Mouse (Mus musculus) midbrain, embryonic 14.5 days (tissue): ENCODE data around the gene Ctnna2. TPM values are rescaled to one million over a fixed set of nuclear protein-coding genes. Genes with fewer than 3 reads are reported as not detected.

ENCODE experiments used
- ATAC-seq: fragments of 200-750 bp; cut with Nextera tagmentation; 2 replicates; pipeline ENCODE4 v1.8.0; 2017; ENCODE audit warnings: moderate number of reproducible peaks, moderate library complexity; ENCODE audit not compliant: low FRiP score, low TSS enrichment
- DNase-seq: peaks from one replicate; pipeline ENCODE4 v3.0.0-alpha.2; 2015
- H3K27ac ChIP-seq: fragments of 300-500 bp; sonication (generic); replicated peaks from 2 replicates; pipeline ENCODE4 v1.5.1; 2014; ENCODE audit warnings: mild to moderate bottlenecking, low read depth, low read length, moderate library complexity
- H3K27me3 ChIP-seq: fragments of 300-500 bp; sonication (generic); 2 replicates; pipeline ENCODE4 v1.6.1; 2014; ENCODE audit warnings: low read length, control low read depth, mixed read lengths; ENCODE audit not compliant: control insufficient read depth, insufficient read depth
- H3K36me3 ChIP-seq: fragments of 300-500 bp; sonication (generic); 2 replicates; pipeline ENCODE4 v1.6.1; 2014; ENCODE audit warnings: low read length, control low read depth; ENCODE audit not compliant: control insufficient read depth, insufficient read depth
- H3K4me1 ChIP-seq: fragments of 300-500 bp; sonication (generic); 2 replicates; pipeline ENCODE4 v1.6.1; 2014; ENCODE audit warnings: mild to moderate bottlenecking, antibody characterized with exemption, low read length, control low read depth; ENCODE audit not compliant: control insufficient read depth, insufficient read depth
- H3K4me2 ChIP-seq: fragments of 300-500 bp; sonication (generic); 2 replicates; pipeline ENCODE4 v1.6.1; 2014; ENCODE audit warnings: mild to moderate bottlenecking, low read length, moderate library complexity
- H3K4me3 ChIP-seq: fragments of 300-500 bp; sonication (generic); replicated peaks from 2 replicates; pipeline ENCODE4 v1.5.1; 2014; ENCODE audit warnings: low read depth, low read length
- H3K9ac ChIP-seq: fragments of 300-500 bp; sonication (generic); replicated peaks from 2 replicates; pipeline ENCODE4 v1.6.1; 2014; ENCODE audit warnings: mild to moderate bottlenecking, low read length, moderate library complexity
- H3K9me3 ChIP-seq: fragments of 300-500 bp; sonication (generic); 2 replicates; pipeline ENCODE4 v1.6.1; 2016; ENCODE audit warnings: low read length, control low read depth, mixed read lengths; ENCODE audit not compliant: control insufficient read depth
- WGBS: fragments of 180-500 bp; shearing (Covaris S2); extraction: QIAGEN DNeasy Blood & Tissue Kit; methylation state at CpG from one replicate; pipeline ENCODE4 v1.1.7; 2014; 5-methylcytosine and 5-hydroxymethylcytosine counted together
- polyA plus RNA-seq: library from polyadenylated mRNA; unstranded; fragments of >200 nt; fragmentation: Nextera tagmentation; extraction: Ambion mirVana; gene quantifications from 2 replicates; pipeline ENCODE4 v1.2.1, GENCODE M21; 2014

Gene Ctnna2
- polyA plus RNA-seq, 1 experiment from 2014 or later = 141 TPM

DNA sequence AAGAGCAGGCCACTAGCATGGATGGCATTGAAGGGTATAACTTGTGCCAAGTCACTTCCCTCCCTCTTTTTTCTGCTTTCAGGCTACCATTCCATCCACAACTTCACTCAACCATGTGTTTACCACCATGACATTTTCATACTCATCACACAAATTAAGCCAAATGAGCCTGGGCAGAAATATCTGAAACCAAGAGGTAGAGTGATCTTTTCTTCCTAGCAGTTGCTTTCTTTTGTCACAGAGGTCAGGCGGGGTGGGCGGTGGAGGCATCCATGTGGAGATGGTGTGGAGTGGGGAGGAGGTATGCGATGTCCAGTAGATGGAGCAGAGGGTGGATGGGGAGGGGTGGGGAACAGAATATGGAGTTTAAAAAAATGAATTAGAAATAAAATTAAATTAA, 672.7 kb downstream of the Ctnna2 start:
- Histone ChIP-seq H3K9me3 (no peaks in the 10 kb centered on the region), H3K36me3 (no peaks in the 10 kb centered on the region), H3K4me3 (no peak overlapping the region), H3K27ac (no peak overlapping the region), H3K27me3 (no peaks in the 10 kb centered on the region), H3K9ac (no peak overlapping the region), H3K4me1 (no peaks in the 10 kb centered on the region), H3K4me2 (no peak overlapping the region)
- no peak for ATAC-seq
- 96% methylated on average over 3 of the region's 3 CpGs for WGBS
- DNase-seq = no peak

DNA sequence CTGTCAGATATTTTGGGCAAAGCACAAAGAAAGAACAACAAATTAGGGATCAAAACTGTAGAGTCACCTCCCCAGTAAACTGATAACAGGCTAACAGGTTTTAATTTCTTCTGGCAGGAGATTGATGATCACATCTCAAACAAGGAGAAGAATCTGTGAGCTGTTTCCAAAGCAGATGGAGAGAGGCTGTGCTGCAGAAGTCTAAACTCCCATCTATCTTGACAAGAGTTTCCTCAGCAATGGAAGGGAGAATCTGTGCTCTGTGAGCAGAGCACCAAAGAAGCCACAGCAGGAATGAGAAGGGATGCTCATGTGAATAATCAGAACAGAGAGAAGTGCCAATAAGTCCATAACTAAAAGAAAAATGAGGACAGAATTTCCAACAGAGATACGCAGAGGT, 678.2 kb downstream of the Ctnna2 start:
- 85% methylated on average over 1 of the region's 1 CpGs for WGBS
- no peak overlapping the region for H3K4me2 ChIP-seq

DNA sequence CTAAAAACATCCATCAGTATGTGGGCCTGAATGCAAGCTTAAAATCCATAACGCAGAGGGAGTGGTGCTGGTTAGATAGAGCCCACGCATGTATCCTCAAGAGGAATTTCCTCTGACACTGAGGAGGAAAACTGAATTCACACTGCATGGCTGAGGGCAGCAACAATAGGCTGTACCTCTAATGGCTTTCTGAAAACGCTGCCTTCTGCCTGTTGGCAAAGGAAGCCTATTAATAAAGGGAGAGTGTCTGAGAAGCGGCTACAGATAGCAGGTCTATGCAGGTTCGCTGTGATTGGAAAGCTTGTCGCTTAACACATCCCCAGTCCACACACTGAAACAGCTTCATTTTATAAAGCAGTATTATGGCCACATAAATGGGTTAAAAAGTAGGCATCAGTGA, 688.1 kb downstream of the Ctnna2 start:
- 0 out of 2 replicates have a peak overlapping the region, but pooled peaks have one; percentile 3 for H3K27ac ChIP-seq

More for the DNA sequence above, 678.2 kb downstream of the Ctnna2 start:
- Histone ChIP-seq H3K9ac (no peak overlapping the region), H3K4me3 (no peak overlapping the region), H3K27ac (no peak overlapping the region), H3K9me3 (no peaks in the 10 kb centered on the region), H3K27me3 (no peaks in the 10 kb centered on the region), H3K36me3 (no peaks in the 10 kb centered on the region), H3K4me1 (no peaks in the 10 kb centered on the region)
- ATAC-seq (no peak), DNase-seq (no peak)

DNA sequence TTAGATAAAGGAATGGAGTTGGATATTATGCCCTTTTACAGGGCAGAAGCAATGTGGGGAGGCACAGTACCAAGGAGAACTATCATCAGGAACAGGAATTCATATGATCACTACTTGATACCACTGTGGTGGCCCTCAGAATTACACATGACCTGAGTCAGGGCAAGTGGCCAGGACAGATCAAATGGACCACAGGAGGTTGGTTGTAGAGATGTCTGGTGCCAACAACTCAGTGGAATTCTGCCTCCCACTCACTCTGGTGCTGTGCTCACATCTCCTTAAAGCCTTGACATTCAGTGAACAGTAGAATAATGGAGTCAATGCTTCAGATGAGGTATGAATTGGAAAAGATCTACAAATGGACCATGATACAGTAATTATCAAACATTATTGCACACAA, 691.1 kb downstream of the Ctnna2 start:
- no peak overlapping the region for H3K4me2 ChIP-seq
- no peak overlapping the region for H3K4me3 ChIP-seq
- H3K4me1 ChIP-seq = no peaks in the 10 kb centered on the region
- H3K9ac ChIP-seq = no peak overlapping the region
- DNase-seq (no peak), ATAC-seq (no peak)
- no peaks in the 10 kb centered on the region for H3K9me3 ChIP-seq
- no peak overlapping the region for H3K27ac ChIP-seq
- no peaks in the 10 kb centered on the region for H3K27me3 ChIP-seq
- H3K36me3 ChIP-seq = no peaks in the 10 kb centered on the region

More for the DNA sequence above, 688.1 kb downstream of the Ctnna2 start:
- 67% methylated on average over 6 of the region's 6 CpGs for WGBS
- H3K27me3 ChIP-seq = no peaks in the 10 kb centered on the region
- H3K4me2 ChIP-seq = no peak overlapping the region
- H3K36me3 ChIP-seq = no peaks in the 10 kb centered on the region
- 0 out of 2 replicates have a peak, but pooled peaks cover 3% of the 10 kb centered on the region for H3K4me1 ChIP-seq
- H3K9me3 ChIP-seq = no peaks in the 10 kb centered on the region
- ATAC-seq (no peak), DNase-seq (peak; percentile 38)
- H3K4me3 ChIP-seq = no peak overlapping the region
- H3K9ac ChIP-seq = no peak overlapping the region

DNA sequence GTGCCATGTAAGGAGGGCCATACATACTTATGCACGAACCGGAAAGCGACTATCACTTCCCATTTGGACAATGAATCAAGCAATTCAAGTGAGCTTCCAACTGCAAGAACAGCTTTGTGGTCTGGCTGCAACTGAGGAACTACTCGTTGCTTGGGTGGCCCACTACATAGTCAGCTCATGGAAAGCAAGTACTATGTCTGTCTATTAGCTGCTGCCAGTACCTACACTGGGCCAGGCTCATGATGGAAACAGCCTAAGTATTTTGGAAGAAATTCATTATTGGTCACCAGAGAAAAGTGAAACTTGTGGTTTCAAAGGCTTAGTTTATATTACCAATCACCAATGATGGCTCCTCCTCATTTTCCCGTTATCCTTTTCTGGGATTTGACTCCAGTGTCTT, 693.2 kb downstream of the Ctnna2 start:
- Histone ChIP-seq H3K9ac (no peak overlapping the region), H3K4me2 (no peak overlapping the region), H3K4me3 (no peak overlapping the region), H3K4me1 (no peaks in the 10 kb centered on the region), H3K27me3 (no peaks in the 10 kb centered on the region), H3K9me3 (no peaks in the 10 kb centered on the region), H3K27ac (no peak overlapping the region), H3K36me3 (no peaks in the 10 kb centered on the region)
- WGBS = 93% methylated on average over 5 of the region's 5 CpGs
- ATAC-seq = no peak
- no peak for DNase-seq

DNA sequence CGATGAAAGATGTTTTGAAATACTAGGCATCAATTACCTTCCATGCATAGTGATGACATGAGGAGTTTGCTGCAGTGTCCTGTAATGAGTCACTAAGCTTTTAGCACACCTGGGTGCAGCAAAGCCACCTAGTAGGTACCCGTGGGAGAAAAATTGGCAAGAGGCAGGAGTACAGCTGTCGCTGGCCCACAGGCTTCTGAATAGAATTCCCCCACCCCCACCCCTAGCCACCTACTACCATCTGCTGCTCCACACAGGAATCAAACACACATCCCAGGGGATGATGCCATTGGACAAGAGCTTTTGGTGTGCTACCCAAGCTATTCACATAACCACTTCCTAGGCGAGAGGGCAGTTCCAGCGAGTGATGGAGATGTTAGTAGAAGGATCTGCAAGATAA, 700.7 kb downstream of the Ctnna2 start:
- no peaks in the 10 kb centered on the region for H3K9me3 ChIP-seq
- H3K36me3 ChIP-seq = no peaks in the 10 kb centered on the region
- H3K4me2 ChIP-seq = no peak overlapping the region
- no peaks in the 10 kb centered on the region for H3K27me3 ChIP-seq
- ATAC-seq (no peak), DNase-seq (no peak)
- no peak overlapping the region for H3K4me3 ChIP-seq
- H3K9ac ChIP-seq = no peak overlapping the region
- 72% methylated on average over 5 of the region's 5 CpGs for WGBS
- H3K4me1 ChIP-seq = no peaks in the 10 kb centered on the region
- no peak overlapping the region for H3K27ac ChIP-seq

DNA sequence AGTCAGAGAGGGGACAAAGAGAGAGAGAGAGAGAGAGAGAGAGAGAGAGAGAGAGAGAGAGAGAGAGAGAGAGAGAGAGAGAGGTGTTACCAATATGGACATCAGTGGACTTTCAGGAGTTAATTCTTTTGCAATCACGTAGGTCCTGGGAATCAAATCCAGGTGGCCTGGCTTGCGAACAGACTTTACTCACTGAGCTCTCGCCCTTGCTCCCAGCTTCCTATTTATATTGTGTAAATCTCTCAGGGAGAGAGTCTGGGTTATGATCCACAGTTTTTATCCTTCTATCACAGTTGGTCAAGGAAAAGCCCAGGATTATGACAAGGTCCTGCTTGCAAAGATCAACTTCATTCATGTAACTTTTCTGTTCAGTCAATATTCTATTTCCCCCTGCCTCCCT, 714.3 kb downstream of the Ctnna2 start:
- Histone ChIP-seq H3K9me3 (no peaks in the 10 kb centered on the region), H3K27me3 (no peaks in the 10 kb centered on the region), H3K27ac (no peak overlapping the region), H3K4me3 (no peak overlapping the region), H3K4me1 (no peaks in the 10 kb centered on the region), H3K4me2 (no peak overlapping the region), H3K36me3 (no peaks in the 10 kb centered on the region), H3K9ac (no peak overlapping the region)
- ATAC-seq = no peak
- DNase-seq = no peak
- WGBS = 85% methylated on average over 3 of the region's 3 CpGs

DNA sequence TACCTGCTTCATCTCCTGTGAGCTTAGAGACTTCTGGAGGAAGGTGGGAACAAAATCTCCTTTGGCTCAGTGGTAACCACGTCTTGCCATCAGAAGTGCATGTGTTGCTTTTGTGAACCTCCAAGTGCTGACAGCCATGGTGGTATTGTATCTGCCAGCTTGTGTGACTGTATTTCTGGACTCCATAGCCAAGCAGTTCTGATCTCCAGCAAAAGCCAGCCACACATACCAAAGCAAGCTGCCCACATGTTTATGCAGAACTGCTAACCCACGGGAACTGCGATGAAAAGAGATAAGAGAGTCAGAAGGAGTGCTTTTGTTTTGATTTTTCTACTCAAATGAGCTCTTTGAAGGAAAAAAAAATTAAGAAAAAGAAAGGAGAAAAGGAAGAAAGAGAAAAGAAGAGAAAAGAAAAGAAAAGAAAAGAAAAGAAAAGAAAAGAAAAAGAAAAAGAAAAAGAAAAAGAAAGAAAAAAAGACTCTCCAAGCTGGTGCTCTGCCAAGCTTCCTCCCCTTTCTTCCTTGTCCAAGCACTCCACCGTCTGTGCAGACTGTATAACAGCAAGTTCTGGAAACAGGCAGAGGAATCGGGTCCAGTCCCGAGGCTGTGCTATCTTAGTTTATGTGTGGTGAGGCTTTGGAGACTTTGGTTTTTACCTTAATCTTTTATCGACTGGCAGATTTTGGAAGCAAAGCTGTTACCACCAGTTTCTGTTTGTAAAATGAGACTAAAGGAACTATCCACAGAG, 722.0 kb downstream of the Ctnna2 start:
- no peak overlapping the region for H3K27ac ChIP-seq
- no peak overlapping the region for H3K4me2 ChIP-seq
- H3K9me3 ChIP-seq = no peaks in the 10 kb centered on the region
- WGBS = 55% methylated on average over 7 of the region's 7 CpGs
- DNase-seq (peak; percentile 67), ATAC-seq (no peak)
- H3K9ac ChIP-seq = no peak overlapping the region
- no peak overlapping the region for H3K4me3 ChIP-seq
- no peaks in the 10 kb centered on the region for H3K4me1 ChIP-seq
- no peaks in the 10 kb centered on the region for H3K36me3 ChIP-seq
- no peaks in the 10 kb centered on the region for H3K27me3 ChIP-seq

DNA sequence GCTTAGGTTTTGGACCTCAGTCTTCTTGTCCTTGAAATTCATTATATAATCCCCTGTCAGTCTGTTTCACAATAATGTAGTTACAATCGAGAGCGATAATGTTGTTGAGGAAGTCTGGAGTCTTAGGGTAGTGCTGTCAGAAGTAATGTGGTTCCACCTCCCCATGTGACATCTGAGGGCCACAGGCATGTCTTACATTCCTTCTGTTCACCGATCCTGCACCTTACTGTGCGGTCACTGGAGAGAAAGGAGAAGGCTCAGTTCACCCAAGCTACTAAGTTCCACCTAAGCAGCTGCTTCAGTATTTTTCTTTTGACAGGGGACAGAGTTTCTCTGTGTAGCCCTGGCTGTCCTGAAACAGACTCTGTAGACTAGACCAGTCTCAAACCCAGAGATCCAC, 723.2 kb downstream of the Ctnna2 start:
- 96% methylated on average over 4 of the region's 4 CpGs for WGBS
- Histone ChIP-seq H3K9me3 (no peaks in the 10 kb centered on the region), H3K36me3 (no peaks in the 10 kb centered on the region), H3K9ac (no peak overlapping the region), H3K27me3 (no peaks in the 10 kb centered on the region), H3K4me1 (no peaks in the 10 kb centered on the region), H3K4me3 (no peak overlapping the region), H3K27ac (no peak overlapping the region), H3K4me2 (no peak overlapping the region)
- DNase-seq (no peak), ATAC-seq (no peak)
